Mouse (Mus musculus) layer of hippocampus, adult 2 months (tissue): Measurements from ENCODE around the gene Adcy6. TPM values are rescaled to one million over a fixed set of nuclear protein-coding genes. Genes with fewer than 3 reads are reported as not detected.

Experiments used
- DNase-seq, 2 experiments: peaks; one replicate each; pipeline ENCODE4 v3.0.0; 2022; ENCODE audit warnings: low spot score in 2 of 2
- H3K27ac ChIP-seq: fragments of 200-600 bp; 2 replicates; pipeline ENCODE4 v1.8.1; 2022
- H3K4me3 ChIP-seq: fragments of 200-600 bp; 2 replicates; pipeline ENCODE4 v1.8.1; 2022; ENCODE audit warnings: mild to moderate bottlenecking
- CTCF ChIP-seq: fragments of 200-600 bp; conservative IDR thresholded peaks from 2 replicates; pipeline ENCODE4 v1.8.1; 2022; ENCODE audit warnings: antibody characterized with exemption, mild to moderate bottlenecking, moderate library complexity
- total RNA-seq, 2 experiments: library from RNA; stranded (reverse); gene quantifications; 2 replicates each; pipeline ENCODE4 v1.2.3; 2021

Adcy6 gene
- total RNA-seq, 2 experiments from 2014 or later: 49.6 to 52.4 TPM

DNA sequence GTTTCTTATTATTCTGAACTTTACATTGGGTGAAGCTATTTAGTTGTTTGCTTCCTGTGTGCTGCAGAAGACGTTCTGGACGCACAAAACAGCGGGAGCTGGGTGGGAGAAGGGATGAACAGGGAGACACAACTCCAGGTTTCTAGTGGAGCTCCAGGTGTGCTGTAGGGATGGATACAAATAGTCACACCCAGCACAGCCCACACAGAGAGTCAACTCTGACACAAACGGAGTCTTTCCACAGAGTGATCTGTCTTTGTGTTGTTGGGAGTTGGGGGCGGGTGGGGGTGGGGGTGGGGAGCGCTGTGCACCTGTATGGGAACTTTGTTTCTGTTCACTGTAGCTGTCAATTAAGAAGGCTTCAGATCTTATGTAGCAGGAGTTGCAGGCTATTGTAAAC, 12.8 kb upstream of the Adcy6 start:
- TF ChIP-seq CTCF: no peak
- Histone ChIP-seq H3K4me3 (no peak overlapping the region), H3K27ac (no peak overlapping the region)
- DNase-seq: no peak

DNA sequence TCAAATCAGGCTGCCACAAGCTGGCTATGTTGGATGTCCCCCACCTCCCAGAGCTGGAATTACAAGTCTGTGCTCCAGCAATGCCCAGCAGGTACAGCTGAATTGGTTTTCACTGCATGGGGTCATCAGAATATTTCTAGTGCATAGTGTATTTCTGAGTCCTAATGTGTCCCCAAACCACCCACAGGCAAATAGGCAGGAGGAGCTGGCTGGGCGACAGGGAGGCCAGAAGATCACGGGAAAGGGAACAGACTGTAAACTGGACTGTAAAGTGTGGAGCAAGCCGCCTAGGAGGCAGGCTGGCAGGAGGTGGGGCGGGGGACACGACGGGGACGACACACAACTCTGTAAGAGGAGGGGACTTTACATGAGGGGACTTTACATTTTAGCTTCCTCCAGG, 12.3 kb upstream of the Adcy6 start:
- TF ChIP-seq CTCF: no peak
- Histone ChIP-seq H3K4me3 (no peak overlapping the region), H3K27ac (no peak overlapping the region)
- DNase-seq: no peak

DNA sequence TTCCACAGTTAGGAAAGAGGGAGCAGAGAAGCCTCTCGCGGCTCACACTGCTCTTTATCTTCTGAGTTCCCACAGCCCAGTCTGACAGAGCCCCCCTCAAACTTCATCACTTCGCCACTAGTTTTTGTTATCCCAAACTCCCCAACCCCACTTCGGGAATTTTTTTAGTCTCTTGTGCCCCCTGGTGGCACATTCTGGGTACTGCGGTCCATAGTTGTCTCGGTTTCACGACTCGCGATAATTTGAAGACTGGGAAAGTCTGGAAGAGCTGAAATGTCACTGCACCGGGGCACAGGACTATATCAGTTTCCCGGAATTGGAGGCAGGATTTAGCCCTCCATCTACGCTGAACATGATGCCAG, 7.3 kb upstream of the Adcy6 start:
- Histone ChIP-seq H3K27ac (no peak overlapping the region), H3K4me3 (no peak overlapping the region)
- TF ChIP-seq CTCF: peak; percentile 97
- peak; percentile 75 to 83 for DNase-seq

DNA sequence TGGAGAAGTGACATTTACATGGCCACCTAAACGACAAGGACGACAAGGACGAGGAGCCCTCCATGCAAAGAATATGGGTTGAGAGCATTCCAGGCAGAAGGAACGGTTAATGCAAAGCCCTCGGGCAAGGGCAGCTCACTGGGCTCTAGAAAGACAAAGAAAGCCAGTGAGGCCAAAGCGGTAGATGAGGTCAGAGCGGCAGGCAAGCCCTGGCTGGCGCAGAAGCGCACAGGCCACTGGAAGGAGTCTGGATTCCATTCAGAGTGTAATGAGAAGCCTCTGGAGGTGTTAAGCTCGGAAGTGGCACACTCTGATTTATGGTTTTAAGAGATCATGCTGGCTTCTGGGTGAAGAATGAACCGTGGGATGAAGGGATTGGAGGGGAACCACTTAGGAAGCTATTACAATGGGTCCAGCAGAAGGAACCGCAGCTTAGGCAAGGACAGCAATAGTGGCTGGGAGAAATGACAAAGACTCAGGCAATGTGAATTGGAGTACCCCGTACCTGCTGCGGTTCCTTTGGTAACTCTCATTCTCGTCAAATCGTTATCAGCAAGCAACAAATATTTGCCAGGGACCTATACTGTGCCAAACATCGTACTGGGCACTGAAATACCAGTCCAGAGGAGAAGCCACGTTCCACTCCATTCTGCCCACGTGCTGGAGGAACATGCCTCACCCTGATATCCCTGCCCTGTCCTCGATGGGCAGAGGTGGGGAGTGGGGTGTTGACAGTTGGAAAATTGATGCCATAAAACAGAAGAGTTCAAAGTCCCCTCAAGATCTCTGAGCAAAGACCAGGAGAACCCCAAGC, 6.7 kb upstream of the Adcy6 start:
- no peak for TF ChIP-seq CTCF
- H3K27ac ChIP-seq: no peak overlapping the region
- no peak overlapping the region for H3K4me3 ChIP-seq
- no peak for DNase-seq

DNA sequence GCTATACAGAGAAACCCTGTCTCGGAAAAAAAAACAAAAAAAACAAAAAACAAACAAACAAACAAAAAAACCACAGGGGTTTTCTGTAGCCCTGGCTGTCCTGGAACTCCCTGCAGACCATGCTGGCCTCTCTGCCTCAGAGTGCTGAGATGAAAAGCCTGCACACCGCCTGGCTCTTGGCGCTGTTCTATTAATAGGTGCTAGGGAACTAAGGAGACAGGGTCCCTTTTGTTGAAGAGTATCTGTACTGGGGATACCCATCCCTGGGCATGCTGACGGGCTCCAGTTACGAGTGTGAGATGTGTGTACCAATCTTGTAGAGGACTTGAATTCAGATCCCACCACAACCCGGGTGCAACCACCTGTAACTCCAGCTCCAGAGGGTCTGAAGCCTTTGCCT, 5.9 kb upstream of the Adcy6 start:
- TF ChIP-seq CTCF: no peak
- no peak overlapping the region for H3K27ac ChIP-seq
- H3K4me3 ChIP-seq: no peak overlapping the region
- no peak for DNase-seq

DNA sequence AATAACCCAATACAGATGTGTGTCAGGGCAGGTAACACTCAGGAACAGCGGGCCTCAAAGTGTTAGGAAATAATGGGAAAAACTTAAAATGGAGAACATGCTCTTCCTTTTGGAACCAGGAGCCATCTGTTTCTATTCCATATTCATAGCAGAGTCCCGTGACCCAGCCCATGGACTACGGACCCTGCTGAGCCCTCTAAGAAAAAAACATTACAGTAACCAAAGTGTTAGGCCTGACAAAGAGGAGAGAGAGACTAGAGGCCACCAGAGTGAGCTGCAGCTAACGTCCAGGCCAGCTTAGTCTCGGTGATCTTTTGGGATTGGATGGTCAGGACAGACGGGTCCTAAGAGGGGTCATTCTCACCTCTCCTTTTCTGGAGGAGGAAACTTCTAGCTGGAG, 5.1 kb upstream of the Adcy6 start:
- no peak for TF ChIP-seq CTCF
- Histone ChIP-seq H3K27ac (no peak overlapping the region), H3K4me3 (no peak overlapping the region)
- DNase-seq: no peak

DNA sequence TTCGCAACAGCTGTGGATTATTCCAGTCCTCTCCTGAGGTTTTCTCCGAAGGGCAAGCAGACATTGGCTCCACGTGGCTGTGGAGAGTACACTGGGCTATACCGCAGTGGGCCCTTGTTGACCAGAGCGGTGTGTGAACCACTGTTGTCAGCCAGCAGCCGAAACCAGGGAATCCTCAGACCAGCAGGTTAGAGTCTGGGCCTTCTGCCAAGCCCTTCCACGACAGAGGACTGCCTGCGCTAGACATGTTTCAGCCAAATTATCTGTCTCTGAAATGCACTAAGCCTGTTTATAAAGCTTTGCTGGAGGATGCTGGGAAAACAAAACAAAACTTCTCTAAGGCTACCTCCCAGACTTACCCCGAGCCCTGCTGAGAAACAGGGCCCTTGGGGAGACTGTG, 4.7 kb upstream of the Adcy6 start:
- no peak for DNase-seq
- no peak for TF ChIP-seq CTCF
- no peak overlapping the region for H3K27ac ChIP-seq
- no peak overlapping the region for H3K4me3 ChIP-seq

DNA sequence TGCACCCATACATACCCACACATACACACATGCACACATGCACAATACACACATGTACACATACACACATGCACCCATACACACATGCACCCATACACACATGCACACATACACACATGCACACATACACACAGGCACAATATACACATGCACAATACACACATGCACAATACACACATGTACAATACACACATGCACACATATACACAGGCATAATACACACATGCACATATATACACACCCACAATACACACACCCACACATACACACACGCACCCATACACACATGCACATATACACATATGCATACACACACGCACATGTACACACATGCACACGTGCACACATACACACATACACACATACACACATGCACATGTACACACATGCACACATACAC, 2.4 kb upstream of the Adcy6 start:
- TF ChIP-seq CTCF: no peak
- no peak for DNase-seq
- Histone ChIP-seq H3K4me3 (no peak overlapping the region), H3K27ac (no peak overlapping the region)

DNA sequence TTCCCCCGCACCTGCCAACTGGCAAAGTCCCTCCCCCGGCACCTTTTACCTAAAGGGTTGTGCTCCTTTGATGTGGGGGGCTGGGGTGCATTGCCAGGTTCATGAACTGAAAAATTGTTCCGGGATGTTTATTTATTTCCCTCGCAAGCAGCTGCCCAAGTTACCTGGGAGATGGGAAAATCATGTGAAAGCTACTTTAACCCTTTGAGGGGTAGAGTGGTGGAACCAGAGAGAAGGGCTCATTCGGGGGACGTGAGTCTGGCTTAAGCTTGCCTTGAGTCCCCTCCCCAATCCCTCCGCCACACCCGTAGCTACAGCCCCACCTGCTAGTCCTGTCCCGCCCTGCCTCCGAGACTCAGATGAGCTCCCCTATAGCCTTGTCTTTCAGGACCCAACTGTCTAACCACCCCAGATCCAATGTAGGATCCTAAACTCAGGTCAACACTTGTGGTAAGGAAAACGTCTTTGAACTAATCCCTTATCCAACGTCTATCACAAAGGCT, 306 bp upstream of the Adcy6 start:
- Histone ChIP-seq H3K27ac (peak overlapping the region; percentile 97), H3K4me3 (peak overlapping the region; percentile 92)
- DNase-seq: no peak
- TF ChIP-seq CTCF: no peak

DNA sequence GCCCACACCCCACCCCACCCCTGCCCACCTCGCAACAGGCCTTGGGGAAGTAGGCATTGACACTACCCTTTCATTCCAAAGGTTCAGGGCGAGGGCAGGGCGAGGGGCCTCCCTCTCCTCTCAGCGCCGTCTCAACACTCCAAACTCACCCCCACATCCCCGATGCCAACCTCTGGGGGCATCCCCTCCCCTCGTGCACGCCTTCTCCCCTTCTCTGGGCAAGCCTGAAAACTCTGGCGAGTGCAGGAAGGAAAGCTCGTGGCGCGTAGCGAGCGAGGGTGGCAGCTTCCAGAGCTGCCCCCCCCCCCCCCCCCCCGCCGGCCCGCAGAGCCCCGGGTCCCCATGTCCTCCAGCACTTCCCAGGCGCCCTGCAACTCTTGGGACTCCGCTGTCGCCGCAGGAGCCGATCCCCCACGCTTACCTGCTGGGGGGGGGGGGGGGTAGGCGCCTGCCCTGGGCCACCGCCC, 1.1 kb downstream of the Adcy6 start:
- Histone ChIP-seq H3K27ac (peak overlapping the region; percentile 97), H3K4me3 (peak overlapping the region; percentile 92)
- no peak for DNase-seq
- no peak for TF ChIP-seq CTCF

DNA sequence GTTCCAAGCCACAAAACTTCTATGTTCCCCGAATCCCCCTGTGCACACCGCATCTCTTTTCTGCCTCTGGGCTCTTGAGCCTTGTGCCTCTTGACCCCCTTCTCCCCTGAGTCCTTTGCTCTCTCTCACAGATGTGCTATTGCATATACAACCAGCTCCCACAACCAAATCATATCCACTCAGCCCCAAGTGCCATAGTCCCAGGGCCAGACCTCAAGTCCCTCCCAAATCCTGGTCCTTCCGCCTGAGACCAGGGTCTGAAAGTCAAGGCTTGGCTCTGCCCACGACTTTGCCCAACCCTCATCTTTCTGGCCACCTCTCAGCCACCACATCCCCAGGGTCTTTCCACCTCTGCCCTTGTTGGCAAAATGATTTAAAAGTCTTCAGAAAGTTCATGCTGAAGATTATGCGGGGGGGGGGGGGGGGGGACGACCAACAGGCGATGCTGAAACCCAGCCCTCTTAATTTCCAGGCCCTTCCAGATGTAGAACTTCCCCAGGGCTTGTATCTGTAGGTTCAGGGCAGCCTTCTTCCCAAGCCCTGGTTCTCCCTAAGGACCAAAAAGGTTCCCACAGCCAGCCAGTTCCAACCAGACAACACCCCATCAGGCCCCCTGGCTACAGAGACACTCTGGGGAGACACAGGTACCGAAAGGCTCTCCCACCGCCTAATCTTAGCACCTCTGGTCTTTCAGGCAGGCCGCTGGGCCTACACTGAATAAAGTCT, 1.7 kb downstream of the Adcy6 start:
- peak overlapping the region; percentile 92 for H3K4me3 ChIP-seq
- H3K27ac ChIP-seq: peak overlapping the region; percentile 97
- TF ChIP-seq CTCF: no peak
- DNase-seq: no peak

DNA sequence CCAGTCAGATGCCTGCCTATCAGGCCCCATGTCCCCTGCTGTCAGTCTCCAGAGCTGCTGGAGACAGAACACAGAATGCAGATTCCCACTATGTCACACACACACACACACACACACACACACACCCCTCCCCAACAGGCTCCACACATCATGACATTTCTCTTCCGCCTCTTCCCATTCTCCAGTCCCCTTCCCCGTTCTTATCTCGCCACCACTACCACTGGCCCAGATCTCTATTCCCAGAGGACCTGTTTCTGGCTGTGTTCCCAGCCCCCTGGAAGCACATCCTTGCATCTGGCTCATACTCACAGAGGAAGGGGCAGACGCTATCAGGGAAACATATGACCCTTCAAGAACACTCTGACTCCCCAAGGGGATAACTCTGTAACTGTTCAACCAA, 2.3 kb downstream of the Adcy6 start:
- TF ChIP-seq CTCF: no peak
- DNase-seq: no peak
- no peak overlapping the region for H3K27ac ChIP-seq
- H3K4me3 ChIP-seq: peak overlapping the region; percentile 92

DNA sequence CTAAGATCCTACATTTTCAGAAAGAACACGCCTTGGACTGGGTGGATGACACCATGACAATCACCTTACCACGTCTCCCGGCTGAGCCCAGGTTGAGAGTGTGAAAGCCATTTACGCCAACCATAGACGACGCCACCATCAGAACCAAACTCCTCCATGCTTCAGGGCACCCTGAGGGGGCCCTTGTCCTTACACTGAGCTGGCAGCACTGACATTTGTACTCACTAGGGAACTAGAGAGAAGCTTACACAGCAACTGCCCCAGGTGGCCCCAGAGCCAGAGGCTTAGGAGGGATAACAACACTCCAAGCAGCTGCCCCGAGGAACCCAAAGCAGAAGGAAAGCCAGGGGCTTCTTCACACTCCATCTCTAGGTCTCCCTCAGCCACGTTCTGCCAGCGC, 3.1 kb downstream of the Adcy6 start:
- no peak overlapping the region for H3K27ac ChIP-seq
- no peak overlapping the region for H3K4me3 ChIP-seq
- DNase-seq: no peak
- no peak for TF ChIP-seq CTCF
